Mouse (Mus musculus) telencephalon, adult 2 months (tissue): ENCODE measurements around the gene Eif3d.
A peak's percentile ranks its signal among the peaks of the same experiment; 100 is the strongest.

Experiments used
- DNase-seq: peaks from one replicate; pipeline ENCODE4 v3.0.0-alpha.2; 2011; ENCODE audit warnings: low read depth, low spot score

Gene Eif3d

GRCm38 (mm10) chr15:77954362-77954761 is 16.3 kb downstream of the Eif3d start:
- DNase-seq, result no peak

- no peak for DNase-seq
Measured at GRCm38 (mm10) chr15:77952921-77953320, 17.7 kb downstream of the Eif3d start.

GRCm38 (mm10) chr15:77949061-77949460 is 21.6 kb downstream of the Eif3d start:
- DNase-seq, result no peak

GRCm38 (mm10) chr15:77945711-77946110 is 24.9 kb downstream of the Eif3d start:
- DNase-seq, result no peak

- DNase-seq, result no peak
Measured at GRCm38 (mm10) chr15:77941563-77941962, 29.1 kb downstream of the Eif3d start.

GRCm38 (mm10) chr15:77938516-77938915 is 32.1 kb downstream of the Eif3d start:
- no peak for DNase-seq

- DNase-seq, result peak; percentile 71
Measured at GRCm38 (mm10) chr15:77935673-77936375, 34.8 kb downstream of the Eif3d start.

- DNase-seq, result no peak
Measured at GRCm38 (mm10) chr15:77934968-77935367, 35.6 kb downstream of the Eif3d start.

- no peak for DNase-seq
Measured at GRCm38 (mm10) chr15:77934326-77934725, 36.3 kb downstream of the Eif3d start.

GRCm38 (mm10) chr15:77933770-77934169 is 36.8 kb downstream of the Eif3d start:
- DNase-seq, result peak; percentile 87

- DNase-seq, result no peak
Measured at GRCm38 (mm10) chr15:77933222-77933621, 37.4 kb downstream of the Eif3d start.

- DNase-seq, result no peak
Measured at GRCm38 (mm10) chr15:77931689-77932016, 39.0 kb downstream of the Eif3d start.

- DNase-seq, result no peak
Measured at GRCm38 (mm10) chr15:77930986-77931688, 39.5 kb downstream of the Eif3d start.

GRCm38 (mm10) chr15:77929804-77930203 is 40.8 kb downstream of the Eif3d start:
- no peak for DNase-seq

GRCm38 (mm10) chr15:77928673-77929331 is 41.8 kb downstream of the Eif3d start, which contains the start of gene Txn2:
Txn2 (minus strand) TSS chr15:77929006.
- DNase-seq, result peak; percentile 100

- no peak for DNase-seq
Measured at GRCm38 (mm10) chr15:77928091-77928490, 42.5 kb downstream of the Eif3d start.

GRCm38 (mm10) chr15:77926921-77927320 is 43.7 kb downstream of the Eif3d start:
- no peak for DNase-seq

GRCm38 (mm10) chr15:77925195-77925594 is 45.4 kb downstream of the Eif3d start:
- DNase-seq, result no peak

- no peak for DNase-seq
Measured at GRCm38 (mm10) chr15:77923267-77924035, 47.2 kb downstream of the Eif3d start.

- no peak for DNase-seq
Measured at GRCm38 (mm10) chr15:77922710-77923109, 47.9 kb downstream of the Eif3d start.

GRCm38 (mm10) chr15:77921636-77922035 is 49.0 kb downstream of the Eif3d start:
- no peak for DNase-seq
